Mouse (Mus musculus) forebrain, embryonic 10.5 days (tissue): ENCODE results near the gene Unc13a. TPM values are rescaled to one million over a fixed set of nuclear protein-coding genes. Genes with fewer than 3 reads are reported as not detected.

Experiments used
- DNase-seq: peaks from one replicate; pipeline ENCODE4 v3.0.0-alpha.2; 2017; ENCODE audit warnings: low spot score; ENCODE audit errors: extremely low spot score
- H3K27ac ChIP-seq: fragments of 300-500 bp; sonication (generic); 2 replicates; pipeline ENCODE4 v1.5.1; 2016; ENCODE audit warnings: mild to moderate bottlenecking
- H3K27me3 ChIP-seq: fragments of 300-500 bp; sonication (generic); 2 replicates; pipeline ENCODE4 v1.6.1; 2016; ENCODE audit warnings: mild to moderate bottlenecking; ENCODE audit not compliant: poor library complexity, severe bottlenecking
- H3K36me3 ChIP-seq: fragments of 300-500 bp; sonication (generic); replicated peaks from 2 replicates; pipeline ENCODE4 v1.6.1; 2016; ENCODE audit warnings: mild to moderate bottlenecking, moderate library complexity
- H3K4me1 ChIP-seq: fragments of 300-500 bp; sonication (generic); 2 replicates; pipeline ENCODE4 v1.6.1; 2016
- H3K4me3 ChIP-seq: fragments of 300-500 bp; sonication (generic); 2 replicates; pipeline ENCODE4 v1.5.1; 2016; ENCODE audit warnings: mild to moderate bottlenecking, moderate library complexity
- H3K9me3 ChIP-seq: fragments of 300-500 bp; sonication (generic); 2 replicates; pipeline ENCODE4 v1.6.1; 2016; ENCODE audit warnings: mild to moderate bottlenecking, moderate library complexity
- WGBS: fragments of 180-500 bp; shearing (Covaris S2); methylation state at CpG from one replicate; pipeline ENCODE4 v1.1.7; 2016; 5-methylcytosine and 5-hydroxymethylcytosine counted together
- microRNA-seq: library from miRNA; unstranded; fragments of <30 nt; microRNA quantifications from one replicate; pipeline ENCODE4, GENCODE M21; 2017
- polyA plus RNA-seq: library from polyadenylated mRNA; unstranded; fragments of >200 nt; fragmentation: Nextera tagmentation; extraction: Ambion mirVana; gene quantifications from 2 replicates; pipeline ENCODE4 v1.2.1, GENCODE M21; 2016

Gene Unc13a
- polyA plus RNA-seq, 1 experiment from 2014 or later: 3.3 TPM

GRCm38 (mm10) chr8:71579476-71579875 lies 92.1 kb downstream of the Unc13a start:
- H3K9me3 ChIP-seq: no peaks in the 10 kb centered on the region
- H3K36me3 ChIP-seq: peaks cover 17% of the 10 kb centered on the region
- no peak overlapping the region for H3K4me3 ChIP-seq
- peaks cover 32% of the 10 kb centered on the region for H3K27me3 ChIP-seq
- 88% methylated on average over 14 of the region's 14 CpGs for WGBS
- DNase-seq: no peak
- H3K4me1 ChIP-seq: peaks cover 14% of the 10 kb centered on the region
- H3K27ac ChIP-seq: no peak overlapping the region

- WGBS: 77% methylated on average over 1 of the region's 1 CpGs
- H3K27ac ChIP-seq: no peak overlapping the region
Measured at GRCm38 (mm10) chr8:71579009-71579408, 92.5 kb downstream of the Unc13a start.

GRCm38 (mm10) chr8:71577856-71578387 lies 93.6 kb downstream of the Unc13a start:
- H3K27me3 ChIP-seq: peaks cover 27% of the 10 kb centered on the region
- no peak overlapping the region for H3K27ac ChIP-seq
- H3K9me3 ChIP-seq: no peaks in the 10 kb centered on the region
- DNase-seq: no peak
- H3K4me3 ChIP-seq: no peak overlapping the region
- peaks cover 11% of the 10 kb centered on the region for H3K36me3 ChIP-seq
- 84% methylated on average over 4 of the region's 4 CpGs for WGBS
- H3K4me1 ChIP-seq: peaks cover 17% of the 10 kb centered on the region

More at GRCm38 (mm10) chr8:71579009-71579408, 92.5 kb downstream of the Unc13a start:
- no peak overlapping the region for H3K4me3 ChIP-seq
- H3K4me1 ChIP-seq: peaks cover 14% of the 10 kb centered on the region
- H3K36me3 ChIP-seq: peaks cover 12% of the 10 kb centered on the region
- peaks cover 28% of the 10 kb centered on the region for H3K27me3 ChIP-seq
- no peaks in the 10 kb centered on the region for H3K9me3 ChIP-seq
- DNase-seq: no peak

- H3K27me3 ChIP-seq: peaks cover 16% of the 10 kb centered on the region
- H3K27ac ChIP-seq: no peak overlapping the region
- no peaks in the 10 kb centered on the region for H3K36me3 ChIP-seq
- H3K4me3 ChIP-seq: no peak overlapping the region
- peaks cover 25% of the 10 kb centered on the region for H3K4me1 ChIP-seq
- no peak for DNase-seq
- 89% methylated on average over 1 of the region's 1 CpGs for WGBS
- no peaks in the 10 kb centered on the region for H3K9me3 ChIP-seq
Measured at GRCm38 (mm10) chr8:71575020-71575419, 96.5 kb downstream of the Unc13a start.

GRCm38 (mm10) chr8:71574426-71574825 lies 97.1 kb downstream of the Unc13a start:
- Histone ChIP-seq H3K9me3 (no peaks in the 10 kb centered on the region), H3K4me3 (no peak overlapping the region), H3K27ac (no peak overlapping the region), H3K27me3 (peaks cover 10% of the 10 kb centered on the region), H3K36me3 (no peaks in the 10 kb centered on the region), H3K4me1 (peaks cover 28% of the 10 kb centered on the region)
- no peak for DNase-seq
- 81% methylated on average over 7 of the region's 7 CpGs for whole genome bisulfite sequencing

Small RNA genes within 50 kb of the gene (microRNA-seq; reads per million reads assigned to microRNA genes)
- gene Mir6769b: not detected

Other genes starting within 250 kb of the Unc13a start
- gene Abhd8, start 208.1 kb downstream of the Unc13a start, polyA plus RNA-seq: 67.6 and 68.2 TPM in 2 replicates
- 218 and 226 TPM in 2 replicates for gene Mrpl34, start 206.8 kb downstream of the Unc13a start, polyA plus RNA-seq
- gene Dda1, start 202.6 kb downstream of the Unc13a start, polyA plus RNA-seq: 116 and 122 TPM in 2 replicates
- gene Ano8, start 185.8 kb downstream of the Unc13a start, polyA plus RNA-seq: 1.8 TPM in 2 replicates
- 21.3 and 22.3 TPM in 2 replicates for gene Gtpbp3, start 183.7 kb downstream of the Unc13a start, polyA plus RNA-seq
- 43.3 and 47.5 TPM in 2 replicates for gene Plvap, start 160.0 kb downstream of the Unc13a start, polyA plus RNA-seq
- gene Ccdc194, start 146.0 kb downstream of the Unc13a start, polyA plus RNA-seq: 0.47 TPM in 1 of 2 replicates, not detected in the other
- 6.7 and 7.4 TPM in 2 replicates for gene Bst2, start 134.3 kb downstream of the Unc13a start, polyA plus RNA-seq
- 65.9 and 66.0 TPM in 2 replicates for gene Mvb12a, start 128.8 kb downstream of the Unc13a start, polyA plus RNA-seq
- gene Tmem221, start 112.9 kb downstream of the Unc13a start, polyA plus RNA-seq: 0.17 and 0.28 TPM in 2 replicates
- 0.09 TPM in 1 of 2 replicates, not detected in the other for gene Nxnl1, start 105.2 kb downstream of the Unc13a start, polyA plus RNA-seq
- 20.2 and 21.9 TPM in 2 replicates for gene Slc27a1, start 102.9 kb downstream of the Unc13a start, polyA plus RNA-seq
- 262 and 266 TPM in 2 replicates for gene Pgls, start 79.6 kb downstream of the Unc13a start, polyA plus RNA-seq
- 4.1 and 5.1 TPM in 2 replicates for gene Fam129c, start 74.1 kb downstream of the Unc13a start, polyA plus RNA-seq
- gene Colgalt1, start 60.8 kb downstream of the Unc13a start, polyA plus RNA-seq: 44.2 and 47.4 TPM in 2 replicates
- 2.5 and 3.0 TPM in 2 replicates for gene Jak3, start 4.5 kb upstream of the Unc13a start, polyA plus RNA-seq
- gene Insl3, start 17.5 kb upstream of the Unc13a start, polyA plus RNA-seq: 0.26 TPM in 1 of 2 replicates, not detected in the other
- gene B3gnt3, start 30.0 kb upstream of the Unc13a start, polyA plus RNA-seq: 0.41 and 0.69 TPM in 2 replicates
- gene Fcho1, start 54.0 kb upstream of the Unc13a start, polyA plus RNA-seq: 12.6 and 13.2 TPM in 2 replicates
- gene Zfp709, start 210.3 kb upstream of the Unc13a start, polyA plus RNA-seq: 4.0 and 4.2 TPM in 2 replicates
- 7.7 and 8.4 TPM in 2 replicates for gene Zfp882, start 236.9 kb upstream of the Unc13a start, polyA plus RNA-seq
- gene Zfp617, start 236.9 kb upstream of the Unc13a start, polyA plus RNA-seq: 36.9 and 37.5 TPM in 2 replicates